9 mouse cellular contexts compared by ENCODE assay signal in genomic region chr2:61455902-61456301, GRCm38 (mm10).
A peak's percentile ranks its signal among the peaks of the same experiment; 100 is the strongest.
DNase-seq lines count a peak whose midpoint lies in the region; ATAC-seq and TF ChIP-seq lines count a peak whose summit lies in the region.
"Had no signal": no experiment of that assay in that cellular context is flagged by ENCODE, and none has a peak within 500 bp of the region (broad histone marks: within the 10 kb centered on the region; RNA-seq: fewer than 3 reads in every experiment).

No protein-coding gene starts in this region.

- peak; percentile 69 for TF ChIP-seq CTCF in Patski (IDR thresholded peaks at IDR 0.05)

- H3K4me2 ChIP-seq in midbrain, embryonic 15.5 days, result no peak overlapping the region
- H3K4me2 ChIP-seq: neural tube, embryonic 13.5 days had no signal

- H3K27me3 ChIP-seq in midbrain, embryonic 10.5 days (ENCODE audit: low read depth, poor library complexity, severe bottlenecking), result peaks cover 31% of the 10 kb centered on the region
- no peaks in the 10 kb centered on the region for H3K27me3 ChIP-seq in midbrain, embryonic 15.5 days (replicated peaks)
- H3K27me3 ChIP-seq in Patski, result no peaks in the 10 kb centered on the region
- H3K27me3 ChIP-seq: neural tube, embryonic 13.5 days had no signal

- H3K4me3 ChIP-seq in midbrain, embryonic 10.5 days, result no peak overlapping the region
- no peak overlapping the region for H3K4me3 ChIP-seq in midbrain, embryonic 15.5 days
- H3K4me3 ChIP-seq: neural tube, embryonic 13.5 days had no signal

- POLR2A ChIA-PET in Patski (lab: Charles Lee), result no interaction called here

- H3K9ac ChIP-seq in midbrain, embryonic 15.5 days, result no peak overlapping the region
- H3K9ac ChIP-seq: neural tube, embryonic 13.5 days had no signal

- in situ Hi-C loops in Patski (cut with MboI; ENCODE audit: low pct_unique_long_range_greater_than_20kb), result loop anchor here (10.0 kb wide), 1 partner anchor 651 kb away; no protein-coding TSS in a partner anchor

- peak; percentile 55 for DNase-seq in midbrain, embryonic 10.5 days (ENCODE audit: low spot score)
- DNase-seq in Patski (ENCODE audit: low read depth, low spot score), result no peak
- peak; percentile 26 for DNase-seq in cerebellum, adult 9-10 months
- DNase-seq in gastrocnemius, postnatal 25 days, result peak; percentile 7
- peak; percentile 23 to 51 for DNase-seq in left cerebral cortex, postnatal 25 days (ENCODE audit: low spot score in 2 of 2)
- DNase-seq in ovary, postnatal 36 days (ENCODE audit: low spot score), result peak; percentile 54
- peak; percentile 14 to 26 for DNase-seq in urinary bladder, postnatal 36 days (ENCODE audit: low spot score in 2 of 2)

- H3K36me3 ChIP-seq in midbrain, embryonic 10.5 days, result no peaks in the 10 kb centered on the region
- no peaks in the 10 kb centered on the region for H3K36me3 ChIP-seq in midbrain, embryonic 15.5 days (replicated peaks)
- H3K36me3 ChIP-seq: neural tube, embryonic 13.5 days had no signal

- CTCF ChIA-PET in Patski (lab: Charles Lee), result interaction anchor here (1.6 to 2.2 kb wide), 3 partner anchors 9 to 707 kb away, joined by 5 to 12 read pairs (median 5); no protein-coding TSS in a partner anchor

- 24% methylated on average over 5 of the region's 5 CpGs for WGBS in midbrain, embryonic 10.5 days
- 27% methylated on average over 5 of the region's 5 CpGs for WGBS in midbrain, embryonic 15.5 days

- no peak for ATAC-seq in midbrain, embryonic 15.5 days (replicated peaks)
- no peak for ATAC-seq in Patski

- H3K27ac ChIP-seq in midbrain, embryonic 10.5 days (replicated peaks), result no peak overlapping the region
- H3K27ac ChIP-seq in midbrain, embryonic 15.5 days, result no peak overlapping the region
- H3K27ac ChIP-seq: neural tube, embryonic 13.5 days had no signal

- H3K4me1 ChIP-seq in midbrain, embryonic 10.5 days, result peaks cover 14% of the 10 kb centered on the region
- H3K4me1 ChIP-seq in midbrain, embryonic 15.5 days, result peaks cover 4% of the 10 kb centered on the region; the same call in 1 of the 2 replicates

- intact Hi-C loops in left cerebral cortex, postnatal 25 days (cut with DNase I), result loop anchor here (2.0 kb wide), 2 partner anchors 727 to 735 kb away; no protein-coding TSS in a partner anchor

- no peaks in the 10 kb centered on the region for H3K9me3 ChIP-seq in midbrain, embryonic 10.5 days (replicated peaks)
- H3K9me3 ChIP-seq in midbrain, embryonic 15.5 days, result no peaks in the 10 kb centered on the region
- H3K9me3 ChIP-seq: neural tube, embryonic 13.5 days had no signal
